Mouse (Mus musculus) myocyte (in vitro differentiated cells): ENCODE results near the gene Foxm1. TPM values are rescaled to one million over a fixed set of nuclear protein-coding genes. Genes with fewer than 3 reads are reported as not detected.

Experiments
- H3K27me3 ChIP-seq: one replicate; pipeline ENCODE4 v1.6.1; 2011; ENCODE audit not compliant: control insufficient read depth, insufficient read depth, insufficient read length
- H3K36me3 ChIP-seq: one replicate; pipeline ENCODE4 v1.6.1; 2011; ENCODE audit not compliant: control insufficient read depth, insufficient read depth
- H3K4me2 ChIP-seq: one replicate; pipeline ENCODE4 v1.6.1; 2011; ENCODE audit warnings: low read depth, control low read depth
- H3K4me3 ChIP-seq: one replicate; pipeline ENCODE4 v1.5.1; 2011; ENCODE audit warnings: mild to moderate bottlenecking, control low read depth, moderate library complexity
- H3K79me2 ChIP-seq: one replicate; pipeline ENCODE4 v1.6.1; 2011; ENCODE audit not compliant: control insufficient read depth, insufficient read depth
- H3ac ChIP-seq: one replicate; pipeline ENCODE4 v1.6.1; 2011; ENCODE audit not compliant: control insufficient read depth, insufficient read length
- CEBPB ChIP-seq: IDR thresholded peaks from 2 replicates; pipeline ENCODE4 v1.6.1; 2011; ENCODE audit warnings: mild to moderate bottlenecking, moderate library complexity; ENCODE audit not compliant: poor library complexity, insufficient read depth, severe bottlenecking
- E2F4 ChIP-seq: IDR thresholded peaks from one replicate; pipeline ENCODE4 v1.6.1; 2011; ENCODE audit warnings: mild to moderate bottlenecking, control low read depth, moderate library complexity; ENCODE audit not compliant: insufficient read depth
- MAX ChIP-seq: IDR thresholded peaks from one replicate; pipeline ENCODE4 v1.6.1; 2011; ENCODE audit warnings: low read depth, mild to moderate bottlenecking, control low read depth
- MYOD1 ChIP-seq, 3 experiments: IDR thresholded peaks; one replicate each; pipeline ENCODE4 v1.6.1; 2011; ENCODE audit warnings: control low read depth in 2 of 3, low read depth in 2 of 3, mild to moderate bottlenecking in 2 of 3, moderate library complexity in 1 of 3; ENCODE audit not compliant: insufficient read length in 2 of 3, control insufficient read depth in 1 of 3
- MYOG ChIP-seq, 3 experiments: IDR thresholded peaks; one replicate each; pipeline ENCODE4 v1.6.1; 2011; ENCODE audit warnings: control low read depth in 2 of 3, low read depth in 2 of 3, mild to moderate bottlenecking in 2 of 3; ENCODE audit not compliant: insufficient read length in 2 of 3, control insufficient read depth in 1 of 3, insufficient read depth in 1 of 3
- POLR2A ChIP-seq: IDR thresholded peaks from one replicate; pipeline ENCODE4 v1.6.1; 2011; ENCODE audit warnings: low read depth, mild to moderate bottlenecking, control low read depth, moderate library complexity; ENCODE audit not compliant: insufficient read length
- POLR2AphosphoS2 ChIP-seq: IDR thresholded peaks from one replicate; pipeline ENCODE4 v1.6.1; 2011; ENCODE audit warnings: low read depth, control low read depth; ENCODE audit not compliant: insufficient read length
- REST ChIP-seq: IDR thresholded peaks from one replicate; pipeline ENCODE4 v1.6.1; 2011; ENCODE audit warnings: mild to moderate bottlenecking, control low read depth, moderate library complexity; ENCODE audit not compliant: insufficient read depth, insufficient read length
- SRF ChIP-seq: IDR thresholded peaks from one replicate; pipeline ENCODE4 v1.6.1; 2011; ENCODE audit warnings: low read depth; ENCODE audit not compliant: control insufficient read depth, insufficient read length
- TCF12 ChIP-seq: IDR thresholded peaks from one replicate; pipeline ENCODE4 v1.6.1; 2011; ENCODE audit warnings: mild to moderate bottlenecking, control low read depth; ENCODE audit not compliant: poor library complexity, insufficient read depth, severe bottlenecking
- TCF3 ChIP-seq: IDR thresholded peaks from one replicate; pipeline ENCODE4 v1.6.1; 2011; ENCODE audit warnings: low read depth, control low read depth; ENCODE audit not compliant: insufficient read length
- USF1 ChIP-seq: IDR thresholded peaks from one replicate; pipeline ENCODE4 v1.6.1; 2011; ENCODE audit warnings: low read depth, mild to moderate bottlenecking, control low read depth, moderate library complexity
- polyA plus RNA-seq: library from polyadenylated mRNA; unstranded; fragments of >200 nt; fragmentation: generic; extraction: Trizol; gene quantifications from one replicate; pipeline ENCODE4 v1.2.1, GENCODE M21; 2012; ENCODE audit warnings: missing spikeins

Foxm1 gene
- polyA plus RNA-seq, 1 experiment = 22.5 TPM

DNA sequence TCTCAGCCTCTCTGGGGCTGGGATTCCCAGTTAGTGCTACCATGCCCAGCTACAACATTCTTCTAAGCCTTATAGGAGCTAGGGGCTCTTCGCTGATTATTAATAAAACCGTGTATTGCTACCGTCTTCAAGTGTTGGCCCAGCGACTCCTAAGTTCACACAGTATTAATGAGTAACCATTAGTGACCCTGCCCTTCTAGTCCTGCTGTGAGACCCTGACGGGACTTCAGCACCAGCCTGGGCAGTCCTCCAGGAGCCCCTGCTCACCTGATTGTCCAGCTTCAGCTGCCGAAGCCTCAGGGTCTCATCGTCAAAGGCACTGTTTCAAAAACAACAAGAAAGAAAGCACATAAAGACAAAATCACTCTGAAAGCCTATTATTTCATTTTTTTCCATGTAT is 25.3 kb upstream of the Foxm1 start:
- H3ac ChIP-seq = no peak overlapping the region
- no peaks in the 10 kb centered on the region for H3K27me3 ChIP-seq

DNA sequence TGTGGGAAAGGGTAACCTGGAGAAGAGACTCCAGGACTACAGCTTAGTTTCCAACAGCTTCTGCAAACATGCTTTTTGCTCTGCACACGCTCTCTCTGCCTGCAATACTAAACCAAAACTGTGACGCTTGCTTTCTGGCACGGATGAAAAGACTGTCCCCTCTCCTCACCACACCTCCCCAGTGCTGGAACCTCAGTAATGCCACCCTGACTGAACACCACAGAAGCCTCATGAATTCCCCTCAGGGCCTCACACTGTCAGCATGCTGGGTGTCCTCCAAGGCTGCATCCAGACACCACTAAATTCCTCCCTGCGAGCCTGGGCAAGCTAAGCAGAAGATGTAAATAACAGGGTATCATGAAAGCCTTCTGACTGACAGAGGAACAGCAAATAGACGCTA is 23.9 kb upstream of the Foxm1 start:
- Histone ChIP-seq H3K36me3 (peaks cover 4% of the 10 kb centered on the region), H3K4me3 (no peak overlapping the region), H3K27me3 (no peaks in the 10 kb centered on the region), H3K4me2 (no peak overlapping the region), H3ac (no peak overlapping the region), H3K79me2 (no peaks in the 10 kb centered on the region)
- TF ChIP-seq SRF (no peak), TCF12 (no peak), MYOD1 (IDR thresholded peaks at IDR 0.05; ENCODE audit: control insufficient read depth in 1 of 3, insufficient read length in 2 of 3, low read depth in 2 of 3) (no peak), E2F4 (no peak), MAX (no peak), TCF3 (no peak), POLR2A (no peak), USF1 (no peak), CEBPB (no peak), MYOG (IDR thresholded peaks at IDR 0.05; ENCODE audit: control insufficient read depth in 1 of 3, insufficient read depth in 1 of 3, insufficient read length in 2 of 3, low read depth in 2 of 3) (no peak), REST (no peak), POLR2AphosphoS2 (no peak)

More for the DNA sequence above, 25.3 kb upstream of the Foxm1 start:
- TF ChIP-seq REST = no peak
- no peak for TF ChIP-seq E2F4
- no peak for TF ChIP-seq SRF
- TF ChIP-seq MYOD1 (IDR thresholded peaks at IDR 0.05; ENCODE audit: control insufficient read depth in 1 of 3, insufficient read length in 2 of 3, low read depth in 2 of 3) = no peak
- TF ChIP-seq MYOG (IDR thresholded peaks at IDR 0.05; ENCODE audit: control insufficient read depth in 1 of 3, insufficient read depth in 1 of 3, insufficient read length in 2 of 3, low read depth in 2 of 3) = no peak
- TF ChIP-seq USF1 = no peak
- no peak for TF ChIP-seq POLR2AphosphoS2
- no peak for TF ChIP-seq POLR2A
- no peak for TF ChIP-seq MAX
- Histone ChIP-seq H3K4me2 (no peak overlapping the region), H3K4me3 (no peak overlapping the region), H3K79me2 (no peaks in the 10 kb centered on the region), H3K36me3 (peaks cover 9% of the 10 kb centered on the region)

DNA sequence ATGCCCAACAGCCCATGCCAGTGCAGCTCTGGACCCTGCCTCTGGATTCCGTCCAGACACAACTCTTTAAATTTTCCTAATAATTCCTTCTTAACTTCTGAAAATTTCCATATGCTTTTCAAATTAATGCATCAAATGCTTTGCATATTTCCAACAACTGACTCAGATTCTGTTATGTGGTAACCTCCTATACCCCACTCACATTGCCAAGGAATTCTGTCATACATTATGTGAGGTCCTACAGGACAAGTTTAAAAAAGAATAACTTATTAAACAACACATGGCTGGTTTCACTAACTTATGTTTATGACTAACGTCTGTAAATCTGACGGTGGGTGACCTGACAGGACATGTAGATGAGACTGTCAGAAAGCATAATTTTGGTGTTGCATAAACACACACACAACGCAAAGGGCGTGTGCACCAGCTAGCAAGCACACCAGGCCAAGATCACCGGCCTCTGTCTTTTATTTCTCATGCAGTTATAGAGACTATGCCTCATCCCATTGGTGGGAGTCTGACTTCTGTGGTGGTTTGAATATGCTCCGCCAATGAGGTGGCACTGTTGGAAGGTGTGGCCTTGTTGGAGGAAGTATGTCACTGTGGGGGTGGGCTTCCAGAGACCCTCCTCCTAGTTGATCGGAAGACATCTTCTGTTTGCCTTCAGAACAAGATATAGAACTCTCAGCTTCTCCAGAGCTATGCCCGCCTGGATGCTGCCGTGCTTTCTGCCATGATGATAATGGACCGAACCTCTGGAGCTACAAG is 20.6 kb upstream of the Foxm1 start:
- no peak for TF ChIP-seq POLR2A
- TF ChIP-seq TCF3 = no peak
- no peak for TF ChIP-seq USF1
- no peak for TF ChIP-seq MYOG (IDR thresholded peaks at IDR 0.05; ENCODE audit: control insufficient read depth in 1 of 3, insufficient read depth in 1 of 3, insufficient read length in 2 of 3, low read depth in 2 of 3)
- TF ChIP-seq SRF = no peak
- no peak for TF ChIP-seq REST
- no peak for TF ChIP-seq TCF12
- TF ChIP-seq CEBPB = no peak
- TF ChIP-seq MYOD1 (IDR thresholded peaks at IDR 0.05; ENCODE audit: control insufficient read depth in 1 of 3, insufficient read length in 2 of 3, low read depth in 2 of 3) = no peak
- TF ChIP-seq POLR2AphosphoS2 = no peak
- TF ChIP-seq E2F4 = no peak
- no peak for TF ChIP-seq MAX

DNA sequence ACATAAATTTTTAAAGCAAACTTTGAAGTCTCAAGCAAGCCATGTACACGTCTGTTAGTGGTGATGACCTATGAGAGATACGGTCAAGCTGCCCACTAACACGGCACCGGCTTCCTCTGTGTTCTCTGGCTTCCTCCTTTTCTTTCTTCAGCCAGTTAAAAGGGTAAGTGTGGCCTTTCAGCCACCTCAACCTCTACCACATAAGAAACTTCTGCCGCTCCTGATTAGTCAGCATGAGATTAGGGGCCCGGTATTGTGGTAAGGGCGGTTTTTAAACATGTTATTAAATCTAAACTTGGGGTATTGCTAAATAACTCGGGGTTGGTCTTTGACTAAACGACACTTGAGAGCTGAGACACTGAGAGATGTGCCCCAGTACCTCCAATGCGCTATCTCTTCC is 17.1 kb upstream of the Foxm1 start:
- Histone ChIP-seq H3K79me2 (peaks cover 4% of the 10 kb centered on the region), H3K4me3 (no peak overlapping the region), H3ac (no peak overlapping the region), H3K36me3 (no peaks in the 10 kb centered on the region), H3K27me3 (no peaks in the 10 kb centered on the region), H3K4me2 (peak overlapping the region; percentile 45)
- TF ChIP-seq TCF12 = no peak
- no peak for TF ChIP-seq USF1
- peak; percentile 64 for TF ChIP-seq CEBPB
- TF ChIP-seq MAX = no peak

More for the DNA sequence above, 20.6 kb upstream of the Foxm1 start:
- Histone ChIP-seq H3K36me3 (peaks cover 4% of the 10 kb centered on the region), H3ac (no peak overlapping the region), H3K27me3 (no peaks in the 10 kb centered on the region), H3K79me2 (peaks cover 4% of the 10 kb centered on the region), H3K4me2 (no peak overlapping the region), H3K4me3 (no peak overlapping the region)

DNA sequence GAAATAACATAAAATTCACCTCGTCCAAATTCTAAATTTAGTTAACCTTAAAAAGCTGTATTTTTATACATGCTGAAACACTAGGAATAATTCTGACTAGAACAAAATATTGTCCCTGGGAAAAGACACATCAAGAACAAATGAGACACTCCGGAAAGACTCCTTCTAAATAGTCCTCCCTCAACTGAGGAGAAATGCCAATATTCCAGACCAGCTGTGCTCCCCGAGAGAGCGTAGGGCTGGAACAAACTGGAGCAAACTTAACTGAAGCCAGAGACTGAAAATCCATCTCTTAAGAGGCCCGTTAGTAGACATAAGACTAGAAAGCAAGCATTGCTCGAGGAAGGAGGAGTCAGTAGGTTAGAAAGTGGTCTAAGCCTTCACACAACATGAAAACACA is 16.0 kb upstream of the Foxm1 start:
- Histone ChIP-seq H3K27me3 (no peaks in the 10 kb centered on the region), H3K4me2 (no peak overlapping the region), H3K4me3 (no peak overlapping the region), H3ac (no peak overlapping the region), H3K79me2 (peaks cover 8% of the 10 kb centered on the region), H3K36me3 (no peaks in the 10 kb centered on the region)
- TF ChIP-seq USF1 = no peak
- TF ChIP-seq E2F4 = no peak
- no peak for TF ChIP-seq CEBPB
- no peak for TF ChIP-seq MYOD1 (IDR thresholded peaks at IDR 0.05; ENCODE audit: control insufficient read depth in 1 of 3, insufficient read length in 2 of 3, low read depth in 2 of 3)
- no peak for TF ChIP-seq MAX
- TF ChIP-seq MYOG (IDR thresholded peaks at IDR 0.05; ENCODE audit: control insufficient read depth in 1 of 3, insufficient read depth in 1 of 3, insufficient read length in 2 of 3, low read depth in 2 of 3) = no peak
- no peak for TF ChIP-seq POLR2AphosphoS2
